Mouse (Mus musculus) gastrocnemius, adult 2 months (tissue): ENCODE measurements around the gene Adcy4. TPM values are rescaled to one million over a fixed set of nuclear protein-coding genes. Genes with fewer than 3 reads are reported as not detected.

ENCODE experiments used
- DNase-seq: peaks from one replicate; pipeline ENCODE4 v3.0.0; 2022
- H3K27ac ChIP-seq: fragments of 200-600 bp; 2 replicates; pipeline ENCODE4 v1.8.1; 2022; ENCODE audit warnings: mild to moderate bottlenecking
- H3K4me3 ChIP-seq: fragments of 200-600 bp; 2 replicates; pipeline ENCODE4 v1.8.1; 2022; ENCODE audit warnings: mild to moderate bottlenecking, moderate library complexity
- CTCF ChIP-seq: fragments of 200-600 bp; IDR thresholded peaks from 2 replicates; pipeline ENCODE4 v1.8.1; 2022; ENCODE audit warnings: antibody characterized with exemption, mild to moderate bottlenecking, moderate library complexity
- intact Hi-C: fragments of 180-260 bp; cut with DNase I; formaldehyde crosslinking; loops from one replicate; pipeline ENCODE4 v1.15.1; 2025
- total RNA-seq, 2 experiments: library from RNA; stranded (reverse); gene quantifications; 2 replicates each; pipeline ENCODE4 v1.2.3; 2021

The Adcy4 gene
- total RNA-seq, 2 experiments from 2014 or later = 6.8 to 10.1 TPM

DNA sequence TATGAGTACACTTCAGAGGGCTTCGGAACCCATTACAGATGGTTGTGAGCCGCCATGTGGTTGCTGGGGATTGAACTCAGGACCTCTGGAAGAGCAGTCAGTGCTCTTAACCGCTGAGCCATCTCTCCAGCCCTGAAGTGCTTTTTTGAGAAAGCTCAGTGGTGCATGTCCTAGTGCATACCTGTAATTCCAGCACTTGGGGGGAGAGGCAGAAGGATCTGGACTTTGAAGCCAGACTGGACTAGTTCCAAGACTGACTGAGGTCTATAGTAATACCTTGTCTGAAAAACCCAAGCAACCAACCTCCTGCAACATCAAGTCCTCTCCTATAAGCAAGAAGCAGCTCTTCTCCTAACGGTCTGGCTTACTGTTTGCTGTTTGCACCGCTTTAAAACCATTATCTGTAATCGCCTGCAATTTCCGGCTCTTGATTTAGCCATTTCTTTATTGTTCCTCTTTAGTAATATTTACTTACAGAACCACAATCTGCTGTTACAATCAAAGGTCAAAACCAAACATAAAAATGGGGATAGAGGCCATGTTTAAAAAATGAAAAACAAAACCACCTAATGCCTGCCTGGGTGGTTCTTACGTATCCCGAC lies 46.7 kb downstream of the Adcy4 start:
- DNase-seq = no peak
- intact Hi-C loops = no loop called here
- no peak for TF ChIP-seq CTCF
- Histone ChIP-seq H3K27ac (no peak overlapping the region), H3K4me3 (no peak overlapping the region)

DNA sequence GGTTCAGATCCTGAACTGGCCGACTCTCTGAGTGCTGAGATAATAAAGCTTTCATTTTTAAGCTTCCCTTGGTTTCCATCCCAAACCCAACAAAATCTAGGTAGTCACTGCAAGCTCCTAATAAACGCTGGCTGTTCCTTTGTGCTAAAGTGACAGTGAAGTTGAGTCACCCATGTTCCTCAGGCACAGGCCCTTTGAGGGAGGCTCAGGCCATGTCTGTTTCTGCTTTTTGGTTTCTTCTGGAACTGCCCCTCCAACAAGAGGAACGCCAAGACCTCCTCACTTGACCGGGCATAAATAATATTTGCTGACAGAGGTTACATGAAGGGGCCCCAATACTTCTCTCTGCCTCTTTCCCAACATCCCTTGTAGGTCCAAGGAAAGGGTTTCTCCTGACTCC lies 48.1 kb downstream of the Adcy4 start:
- no peak overlapping the region for H3K27ac ChIP-seq
- no peak for DNase-seq
- intact Hi-C loops = no loop called here

DNA sequence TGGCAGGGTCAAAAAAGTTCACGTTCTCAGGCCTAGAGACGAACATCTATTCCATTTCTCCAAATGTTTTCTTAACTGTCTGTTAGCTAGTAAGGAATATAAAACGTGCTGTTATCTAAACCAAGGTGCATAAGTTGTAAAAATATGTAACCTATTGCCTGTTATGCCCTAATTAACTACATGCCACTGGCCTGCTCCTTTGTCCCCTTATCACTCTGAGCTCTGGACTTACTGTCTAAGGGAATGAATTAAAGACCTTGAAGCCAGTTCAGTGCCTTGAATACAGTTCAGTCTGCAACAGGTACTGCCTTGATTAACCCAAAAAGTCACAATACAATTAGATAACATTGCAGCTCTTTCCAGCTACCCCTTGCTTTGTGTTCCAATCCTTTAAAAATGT lies 48.6 kb downstream of the Adcy4 start:
- no peak for TF ChIP-seq CTCF
- DNase-seq = no peak
- H3K4me3 ChIP-seq = no peak overlapping the region
- intact Hi-C loops = no loop called here
- no peak overlapping the region for H3K27ac ChIP-seq

More for the DNA sequence above, 48.1 kb downstream of the Adcy4 start:
- TF ChIP-seq CTCF = no peak
- H3K4me3 ChIP-seq = no peak overlapping the region

DNA sequence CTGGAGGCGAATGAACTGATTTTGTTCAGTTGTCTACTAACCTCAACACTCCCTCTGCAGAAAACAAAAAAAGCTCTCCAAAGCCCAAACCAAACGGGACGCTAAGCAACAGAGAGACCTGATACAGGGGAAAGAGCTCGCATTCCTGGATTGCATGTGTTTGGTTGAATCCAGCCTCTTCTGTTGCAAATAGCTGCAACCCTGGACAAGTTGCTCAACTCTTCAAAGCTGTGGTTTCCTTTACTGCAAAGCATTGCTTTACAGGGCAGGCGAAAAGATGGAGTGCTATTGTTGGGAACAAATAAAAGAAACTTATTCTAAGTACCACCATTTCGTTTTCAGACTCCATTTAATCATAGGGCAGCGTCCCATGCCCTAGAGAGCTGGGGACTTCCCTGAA lies 49.0 kb downstream of the Adcy4 start:
- no peak overlapping the region for H3K4me3 ChIP-seq
- DNase-seq = no peak
- no peak for TF ChIP-seq CTCF
- H3K27ac ChIP-seq = no peak overlapping the region
- intact Hi-C loops = no loop called here

DNA sequence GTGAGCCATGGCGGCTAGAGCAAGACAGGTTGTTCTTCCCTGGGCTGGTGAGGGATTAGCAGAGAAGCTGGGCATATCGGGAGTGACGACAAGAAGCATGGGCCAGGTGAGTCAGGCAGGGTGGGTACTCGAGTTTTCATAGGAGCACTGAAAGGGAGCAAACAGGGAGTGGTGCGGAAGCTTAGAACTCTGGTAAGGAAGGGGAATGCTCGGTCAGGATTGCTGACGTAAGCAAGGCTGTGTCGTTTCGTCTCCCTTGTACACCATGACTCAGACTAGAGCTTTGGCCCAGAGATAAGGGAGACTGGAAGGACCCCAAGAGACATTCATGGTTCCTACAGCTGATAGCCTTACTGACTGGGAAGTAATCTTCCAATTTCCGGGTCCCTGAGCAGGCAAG lies 50.0 kb downstream of the Adcy4 start:
- Histone ChIP-seq H3K4me3 (no peak overlapping the region), H3K27ac (no peak overlapping the region)
- no peak for TF ChIP-seq CTCF
- intact Hi-C loops = no loop called here
- DNase-seq = no peak

DNA sequence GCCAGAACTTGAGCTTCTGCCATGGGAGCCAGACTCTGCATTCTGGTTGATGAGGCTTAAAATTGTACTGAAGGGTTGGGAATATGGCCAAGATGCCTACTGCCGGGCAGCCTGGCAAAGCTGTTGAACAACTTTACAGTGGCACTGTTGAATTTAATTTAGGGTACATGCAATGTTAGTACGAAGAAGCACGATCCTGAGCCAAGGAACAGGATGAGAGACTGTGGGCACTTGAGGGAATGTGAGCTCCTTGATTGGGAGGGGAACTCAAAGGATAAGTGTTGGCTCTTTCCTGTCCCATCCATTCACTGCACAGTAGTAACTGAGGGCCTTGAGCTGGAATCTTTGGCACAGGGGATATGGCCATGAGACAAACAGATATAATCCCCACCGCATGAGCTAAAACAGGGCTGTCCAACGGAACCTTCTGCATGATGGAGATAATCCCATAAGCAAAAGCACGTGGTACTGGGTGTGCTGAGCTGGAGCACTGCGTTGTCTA lies 53.3 kb downstream of the Adcy4 start:
- TF ChIP-seq CTCF = no peak
- Histone ChIP-seq H3K27ac (no peak overlapping the region), H3K4me3 (no peak overlapping the region)
- intact Hi-C loops = no loop called here
- no peak for DNase-seq

DNA sequence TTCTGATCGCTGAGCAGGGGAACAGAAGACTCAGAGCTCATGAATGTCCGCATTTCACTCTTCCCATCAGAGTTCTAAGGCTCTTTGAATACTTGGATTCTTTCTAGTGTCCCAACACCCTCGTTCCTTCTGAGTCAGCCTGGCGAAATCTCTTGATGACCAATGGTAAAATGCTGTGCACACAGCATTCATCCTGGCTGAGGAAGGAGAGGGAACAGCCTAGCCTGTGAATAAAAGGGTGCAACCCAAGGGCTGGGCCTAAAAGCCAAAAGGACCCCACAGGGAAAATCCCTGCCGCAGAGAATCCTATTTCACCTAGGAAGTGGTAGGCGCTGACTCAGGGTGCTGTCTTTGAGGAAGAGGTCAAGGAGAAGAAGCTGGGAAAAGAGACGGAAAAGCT lies 53.8 kb downstream of the Adcy4 start:
- intact Hi-C loops = no loop called here
- no peak overlapping the region for H3K27ac ChIP-seq
- no peak for TF ChIP-seq CTCF
- H3K4me3 ChIP-seq = no peak overlapping the region
- DNase-seq = no peak

DNA sequence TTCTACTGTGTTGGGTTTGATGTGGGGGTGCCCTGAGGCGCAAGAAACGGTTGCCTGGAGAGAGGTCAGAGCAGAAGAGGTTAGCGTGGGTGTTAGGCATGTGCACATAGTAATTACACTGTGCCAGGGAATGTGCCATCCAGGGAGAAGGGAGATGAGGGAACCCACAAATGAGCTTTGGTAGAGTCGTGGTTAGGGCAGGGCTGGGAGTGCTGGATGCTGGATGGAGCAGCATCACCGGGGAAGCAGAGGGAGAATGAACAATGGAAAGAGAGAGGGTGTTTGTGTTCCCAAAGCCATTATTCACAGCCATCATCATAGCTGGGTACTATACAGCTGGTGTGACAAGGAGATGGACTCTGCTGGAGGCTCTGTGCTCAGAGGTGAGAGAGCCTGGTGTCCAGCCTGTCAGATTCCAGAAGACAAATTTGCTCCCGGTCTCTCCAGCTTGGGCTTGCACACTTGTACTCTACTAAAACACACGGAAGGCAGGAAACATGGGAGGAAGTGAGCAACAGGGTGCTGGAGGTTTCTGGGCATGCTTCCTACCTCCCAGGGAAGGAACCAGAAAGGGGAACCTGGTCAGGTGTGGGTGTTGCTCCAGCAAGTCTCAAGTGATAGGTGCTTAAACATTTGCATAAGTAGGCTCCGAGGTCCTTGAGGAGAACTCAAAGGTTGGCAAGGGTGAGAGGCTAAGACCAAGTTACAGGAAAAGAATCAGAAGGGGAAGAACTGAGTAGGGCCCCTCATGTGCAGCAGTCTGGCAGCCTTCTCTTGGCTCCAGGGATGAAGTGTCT lies 55.8 kb downstream of the Adcy4 start:
- DNase-seq = no peak
- H3K4me3 ChIP-seq = no peak overlapping the region
- intact Hi-C loops = no loop called here
- no peak for TF ChIP-seq CTCF
- H3K27ac ChIP-seq = no peak overlapping the region

DNA sequence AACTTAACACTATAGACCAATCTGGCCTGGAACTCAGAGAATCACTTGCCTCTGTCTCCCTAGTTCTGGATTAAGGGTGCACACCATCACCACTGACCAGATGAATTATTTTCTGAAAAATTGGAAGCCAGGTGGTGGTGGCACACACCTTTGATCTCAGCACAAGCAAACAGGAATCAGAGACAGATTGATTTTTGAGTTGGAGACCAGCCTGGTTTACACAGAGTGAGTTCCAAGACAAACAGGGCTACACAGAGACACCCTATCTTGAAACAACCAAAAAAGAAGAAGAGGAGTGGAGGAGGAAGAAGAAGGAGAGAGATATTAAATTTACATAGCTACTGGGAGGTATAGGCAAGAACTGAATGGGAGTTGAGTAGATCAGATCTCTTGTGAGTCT lies 57.6 kb downstream of the Adcy4 start:
- no peak overlapping the region for H3K4me3 ChIP-seq
- DNase-seq = no peak
- no peak for TF ChIP-seq CTCF
- intact Hi-C loops = no loop called here
- no peak overlapping the region for H3K27ac ChIP-seq

DNA sequence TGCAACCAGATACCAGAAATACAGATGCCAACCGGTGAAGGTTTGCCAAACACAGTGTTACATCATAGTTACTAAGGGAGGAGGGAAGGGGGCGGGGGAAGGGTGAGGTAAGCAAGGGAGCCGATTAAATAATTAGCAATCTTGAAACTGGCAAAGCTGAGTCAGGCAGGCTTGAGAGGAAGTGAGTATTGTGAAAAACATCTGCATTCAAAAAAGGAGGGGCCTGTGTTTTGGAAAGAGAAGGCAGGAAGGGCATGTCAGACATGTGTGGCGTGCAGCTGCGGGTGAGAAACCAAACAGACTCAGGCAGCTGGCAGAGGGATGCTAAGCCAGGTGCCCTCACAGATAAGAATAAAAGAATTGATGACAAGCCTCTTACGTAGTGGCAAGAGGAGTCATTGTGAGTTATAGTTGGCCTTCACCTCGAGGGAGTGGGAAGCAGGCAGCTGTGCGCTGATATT lies 59.5 kb downstream of the Adcy4 start:
- peak overlapping the region; percentile 59 for H3K27ac ChIP-seq
- peak; percentile 33 for DNase-seq
- H3K4me3 ChIP-seq = peak overlapping the region; percentile 15; the same call in 1 of the 2 replicates
- no peak for TF ChIP-seq CTCF
- intact Hi-C loops = loop anchor here (5.0 kb wide), 1 partner anchor 42 kb away; the partner anchor contains the start of gene Tinf2

DNA sequence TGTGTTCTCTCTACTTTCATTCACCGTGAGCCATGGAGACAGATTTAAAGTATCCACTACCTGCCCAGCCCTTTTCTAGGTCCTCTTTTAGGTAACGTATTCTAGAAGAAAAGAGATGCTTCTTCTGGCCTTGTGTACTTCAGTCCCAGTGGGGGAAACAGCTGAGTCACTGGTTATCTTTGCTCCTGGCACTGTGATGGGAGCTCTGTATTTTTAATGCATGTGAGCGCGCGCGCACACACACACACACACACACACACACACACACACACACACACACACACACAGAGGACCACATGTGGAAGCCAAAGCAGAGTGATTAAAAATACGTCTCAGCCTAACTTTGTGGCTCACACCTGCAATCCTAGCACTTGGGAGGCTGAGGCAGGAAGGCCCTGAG lies 60.5 kb downstream of the Adcy4 start:
- Histone ChIP-seq H3K4me3 (no peak overlapping the region), H3K27ac (no peak overlapping the region)
- intact Hi-C loops = loop anchor here (5.0 kb wide), 1 partner anchor 41 kb away; the partner anchor contains the start of gene Tinf2
- no peak for DNase-seq
- TF ChIP-seq CTCF = no peak

DNA sequence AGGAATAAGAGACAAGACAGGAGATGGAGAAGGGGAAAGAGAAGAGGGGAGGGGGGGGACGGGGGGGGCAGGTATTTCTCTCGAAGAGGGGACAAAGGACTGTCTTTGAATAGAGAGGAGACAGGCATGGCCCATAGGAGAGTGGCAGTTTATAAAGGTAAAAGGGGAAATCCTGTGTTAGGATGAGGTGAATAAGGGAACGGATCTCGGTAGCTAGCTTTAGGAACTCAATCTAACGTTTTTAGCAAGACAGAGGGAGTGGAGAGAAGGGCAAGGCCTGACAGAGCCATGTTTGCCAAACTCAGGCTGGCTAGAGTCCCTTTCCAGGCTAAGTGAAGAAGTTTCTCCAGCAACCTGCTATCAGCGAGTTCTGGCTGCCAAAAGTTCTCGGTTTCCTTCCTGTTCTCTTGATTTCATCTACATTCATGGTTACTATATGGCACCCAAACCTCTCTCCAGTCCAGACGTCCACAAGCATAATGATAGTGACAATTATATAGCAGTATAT lies 61.4 kb downstream of the Adcy4 start:
- DNase-seq = no peak
- intact Hi-C loops = loop anchor here (5.0 kb wide), 1 partner anchor 40 kb away; the partner anchor contains the start of gene Tinf2
- Histone ChIP-seq H3K27ac (peak overlapping the region; percentile 88), H3K4me3 (peak overlapping the region; percentile 78)
- TF ChIP-seq CTCF = no peak
